Mouse (Mus musculus): ENCODE results near the gene Fes.

- TF ChIP-seq CTCF (conservative IDR thresholded peaks at IDR 0.05; ENCODE audit: insufficient read depth, insufficient read length, low read depth, low read length): no peak
- no peak for TF ChIP-seq POLR2A (IDR thresholded peaks at IDR 0.05; ENCODE audit: low read depth, low read length)
These were observed 30.6 kb downstream of the Fes start for GRCm38 (mm10) chr7:80357156-80357555.

Measured in kidney, adult 2 months (tissue).